Mouse (Mus musculus) skeletal muscle tissue, adult 2 months (tissue): Measurements from ENCODE around the gene Bmper.

Experiments used
- DNase-seq: peaks from one replicate; pipeline ENCODE4 v3.0.0-alpha.2; 2012; ENCODE audit warnings: low read depth, low spot score

Gene Bmper

GRCm38 (mm10) chr9:23423748-23424147 lies 200.9 kb downstream of the Bmper start:
- no peak for DNase-seq

GRCm38 (mm10) chr9:23432631-23433030 lies 209.8 kb downstream of the Bmper start:
- DNase-seq, result no peak

- no peak for DNase-seq
Observed at GRCm38 (mm10) chr9:23433238-23433637, 210.4 kb downstream of the Bmper start.

GRCm38 (mm10) chr9:23436751-23437150 lies 213.9 kb downstream of the Bmper start:
- DNase-seq, result peak; percentile 67

GRCm38 (mm10) chr9:23438662-23439061 lies 215.8 kb downstream of the Bmper start:
- DNase-seq, result no peak

GRCm38 (mm10) chr9:23442168-23442567 lies 219.3 kb downstream of the Bmper start:
- DNase-seq, result no peak

GRCm38 (mm10) chr9:23444975-23445374 lies 222.1 kb downstream of the Bmper start:
- no peak for DNase-seq

GRCm38 (mm10) chr9:23447271-23447961 lies 224.5 kb downstream of the Bmper start:
- DNase-seq, result peak; percentile 36

- DNase-seq, result no peak
Observed at GRCm38 (mm10) chr9:23453309-23453708, 230.4 kb downstream of the Bmper start.

- DNase-seq, result no peak
Observed at GRCm38 (mm10) chr9:23457186-23457585, 234.3 kb downstream of the Bmper start.

GRCm38 (mm10) chr9:23460721-23461120 lies 237.8 kb downstream of the Bmper start:
- peak; percentile 25 for DNase-seq

- no peak for DNase-seq
Observed at GRCm38 (mm10) chr9:23462949-23463608, 240.2 kb downstream of the Bmper start.

GRCm38 (mm10) chr9:23464981-23465630 lies 242.2 kb downstream of the Bmper start:
- DNase-seq, result peak; percentile 56

GRCm38 (mm10) chr9:23469886-23470285 lies 247.0 kb downstream of the Bmper start:
- peak; percentile 31 for DNase-seq

GRCm38 (mm10) chr9:23485851-23486250 lies 263.0 kb downstream of the Bmper start:
- no peak for DNase-seq

- DNase-seq, result no peak
Observed at GRCm38 (mm10) chr9:23486725-23487378, 264.0 kb downstream of the Bmper start.

GRCm38 (mm10) chr9:23488265-23488664 lies 265.4 kb downstream of the Bmper start:
- DNase-seq, result no peak

GRCm38 (mm10) chr9:23495400-23495799 lies 272.5 kb downstream of the Bmper start:
- DNase-seq, result no peak

GRCm38 (mm10) chr9:23497626-23498025 lies 274.8 kb downstream of the Bmper start:
- no peak for DNase-seq

- no peak for DNase-seq
Observed at GRCm38 (mm10) chr9:23533870-23534269, 311.0 kb downstream of the Bmper start.
